22 mouse cellular contexts compared by ENCODE assay signal in the genomic region with DNA sequence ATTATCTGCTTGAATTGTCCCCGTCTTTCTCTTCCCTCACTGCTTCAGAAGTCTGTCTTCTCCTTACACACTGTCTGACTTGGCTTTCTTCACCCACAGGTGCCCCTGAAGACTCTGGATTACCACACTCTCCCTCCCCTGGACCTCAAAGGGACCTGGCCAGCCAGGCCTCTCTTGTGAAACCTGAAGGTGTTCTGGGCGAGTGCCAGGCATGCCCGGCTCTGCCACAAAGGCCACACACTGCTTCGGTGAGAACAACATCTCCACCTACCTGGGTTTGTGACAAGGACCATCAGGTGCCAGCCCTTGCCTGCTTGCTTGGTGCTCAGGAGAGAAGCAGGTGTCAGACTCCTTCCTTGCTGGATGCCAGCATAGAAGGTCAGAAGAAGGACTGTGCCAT. TPM values are rescaled to one million over a fixed set of nuclear protein-coding genes. Genes with fewer than 3 reads are reported as not detected.
"Had no signal": no experiment of that assay in that cellular context is flagged by ENCODE, and none has a peak within 500 bp of the region (broad histone marks: within the 10 kb centered on the region; RNA-seq: fewer than 3 reads in every experiment).

No protein-coding gene starts in this region.

- H3K4me1 ChIP-seq: intestine, embryonic 15.5 days; limb, embryonic 10.5 days; limb, embryonic 13.5 days had no signal

- H3K4me2 ChIP-seq: intestine, embryonic 15.5 days; kidney, embryonic 15.5 days; limb, embryonic 13.5 days; midbrain, embryonic 11.5 days had no signal

- DNase-seq: kidney, adult 11 months; kidney, adult 8-10 months; kidney, postnatal 14 days; liver; liver, postnatal 0 days; midbrain, embryonic 14.5 days; right cerebral cortex, adult 18-20 months; right cerebral cortex, postnatal 14 days; right cerebral cortex, postnatal 4 days; thymus, adult 2 months; thymus, postnatal 14 days; thymus, postnatal 4 days had no signal

- H3K27me3 ChIP-seq: intestine, embryonic 15.5 days; kidney, embryonic 15.5 days had no signal

- ATAC-seq: intestine, embryonic 15.5 days; liver, postnatal 0 days had no signal

- H3K36me3 ChIP-seq: intestine, embryonic 15.5 days; limb, embryonic 10.5 days; limb, embryonic 13.5 days had no signal

- H3K27ac ChIP-seq: intestine, embryonic 15.5 days; kidney, embryonic 15.5 days; limb, embryonic 10.5 days; limb, embryonic 13.5 days; liver, embryonic 14.5 days; stomach, postnatal 0 days had no signal

- H3K9me3 ChIP-seq: intestine, embryonic 15.5 days; kidney, embryonic 15.5 days; limb, embryonic 10.5 days; limb, embryonic 13.5 days had no signal

- H3K9ac ChIP-seq: intestine, embryonic 15.5 days; kidney, embryonic 15.5 days; limb, embryonic 13.5 days; liver, embryonic 14.5 days; liver, postnatal 0 days had no signal

- H3K4me3 ChIP-seq: intestine, embryonic 15.5 days; kidney, embryonic 15.5 days; limb, embryonic 10.5 days; limb, embryonic 13.5 days had no signal

RNA-seq across cellular contexts. Expression of a gene that starts 34.3 kb away (rescaled TPM):
- total RNA-seq: megakaryocyte progenitor cell, adult 5-6 weeks; megakaryocyte-erythroid progenitor cell, adult 5-6 weeks had no signal
- polyA plus RNA-seq: neural tube, embryonic 11.5 days had no signal

RNA-seq across cellular contexts. Expression of a gene that starts 46.4 kb away (rescaled TPM):
- total RNA-seq: megakaryocyte progenitor cell, adult 5-6 weeks; megakaryocyte-erythroid progenitor cell, adult 5-6 weeks had no signal
- polyA plus RNA-seq: limb, embryonic 10.5 days had no signal

RNA-seq across cellular contexts. Expression of a gene that starts 50.5 kb away (rescaled TPM):
- total RNA-seq: megakaryocyte progenitor cell, adult 5-6 weeks had no signal
